Mouse (Mus musculus) adrenal gland, postnatal 4 days (tissue): ENCODE measurements at regions not wholly inside any gene's neighbourhood (a gene's known extent, or its start where the extent isn't known, plus 50 kb on each side); places are given as distances from the start of the nearest gene placed in this dataset.

Experiments
- DNase-seq, 2 experiments: peaks; one replicate each; pipeline ENCODE4 v3.0.0; 2021 to 2022; ENCODE audit warnings: low spot score in 2 of 2, mixed read lengths in 2 of 2

- DNase-seq = no peak
These were observed 61.7 kb downstream of the Thnsl1 start for GRCm38 (mm10) chr2:21267149-21267761.

- no peak for DNase-seq
These were observed 64.7 kb downstream of the Thnsl1 start for GRCm38 (mm10) chr2:21269989-21270846.

- no peak for DNase-seq
These were observed 67.9 kb downstream of the Thnsl1 start for GRCm38 (mm10) chr2:21273416-21273815.

DNA sequence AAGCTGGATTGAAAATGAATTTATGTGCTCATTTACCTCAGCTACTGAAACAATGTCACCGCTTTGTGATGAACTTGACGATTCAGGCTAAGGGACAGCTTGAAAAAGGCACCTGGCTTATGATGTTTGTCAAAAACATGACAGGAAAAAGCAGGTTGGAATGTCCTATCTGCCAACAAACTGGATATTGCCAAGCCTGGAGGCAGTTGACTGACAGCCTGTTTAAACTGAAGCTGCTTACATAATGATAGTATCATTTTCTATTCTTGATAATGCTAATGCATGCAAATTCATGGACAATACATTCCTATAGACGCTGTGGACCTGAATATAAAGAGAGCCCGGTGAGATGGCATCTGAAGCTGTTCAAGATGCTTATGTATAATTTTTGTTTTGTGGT lies 69.8 kb downstream of the Thnsl1 start:
- no peak for DNase-seq

DNA sequence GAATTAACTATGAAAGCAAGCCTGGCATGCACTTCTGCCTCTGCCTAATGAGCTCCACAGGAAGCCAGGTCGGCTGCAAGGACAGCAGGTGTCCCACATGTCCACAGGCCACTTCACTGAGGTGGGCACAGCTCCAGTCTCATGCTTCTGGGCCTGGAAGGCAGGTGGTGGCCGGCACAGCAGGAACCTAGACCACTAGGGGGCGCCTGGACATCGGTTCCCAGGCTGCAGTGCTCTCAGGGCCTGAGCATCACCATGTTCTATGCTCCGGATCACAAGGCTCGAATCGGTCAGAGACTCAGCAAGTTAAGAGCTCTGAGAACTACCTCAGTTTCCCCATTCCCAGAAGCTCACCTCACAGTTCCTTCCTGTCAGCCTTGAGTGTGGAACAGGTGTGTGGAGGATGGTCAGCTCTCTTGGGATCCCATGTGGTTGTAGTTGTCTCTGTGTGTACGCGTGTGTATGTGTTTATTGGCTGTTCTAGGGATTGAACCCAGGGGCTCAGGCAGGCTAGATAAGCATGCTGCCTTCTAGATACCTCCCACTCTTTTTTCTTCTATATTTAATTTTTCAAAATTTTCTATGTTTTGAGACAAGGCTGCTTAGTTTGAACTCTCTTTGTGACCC lies 75.4 kb downstream of the Thnsl1 start:
- peak; percentile 41 to 51 for DNase-seq

GRCm38 (mm10) chr2:21282505-21283200 lies 77.1 kb downstream of the Thnsl1 start:
- no peak for DNase-seq

GRCm38 (mm10) chr2:21284881-21285280 lies 79.4 kb downstream of the Thnsl1 start:
- no peak for DNase-seq

- DNase-seq = no peak
These were observed 79.6 kb upstream of the Gpr158 start for GRCm38 (mm10) chr2:21287786-21288185.

DNA sequence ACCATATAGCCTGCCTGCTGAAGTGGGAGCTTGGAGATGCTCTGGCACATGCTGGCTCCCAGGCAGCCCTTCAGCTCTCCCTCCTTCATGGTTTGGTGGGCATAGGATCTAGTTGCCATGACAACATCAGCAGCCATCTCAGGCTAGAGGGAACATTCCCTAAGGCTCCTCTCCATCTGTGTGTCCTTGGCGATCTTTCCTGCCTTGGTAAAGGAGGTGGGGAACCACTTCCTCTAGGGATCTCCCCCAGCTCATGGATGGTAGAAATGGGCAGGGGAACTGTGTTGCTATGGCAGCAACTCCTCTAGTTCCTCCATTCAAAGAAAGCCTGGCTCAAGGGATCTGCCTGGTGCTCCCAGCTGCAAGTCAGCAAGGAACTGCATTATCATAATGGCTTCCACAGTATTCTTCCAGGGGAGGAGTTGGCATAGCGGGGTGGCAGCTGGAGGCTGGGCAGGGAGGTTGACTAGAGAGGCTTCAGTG lies 74.6 kb upstream of the Gpr158 start:
- DNase-seq = no peak

GRCm38 (mm10) chr2:21294002-21294401 lies 73.3 kb upstream of the Gpr158 start:
- no peak for DNase-seq

GRCm38 (mm10) chr2:21299681-21300080 lies 67.7 kb upstream of the Gpr158 start:
- no peak for DNase-seq
